Mouse (Mus musculus): ENCODE data around the gene Nup188. TPM values are rescaled to one million over a fixed set of nuclear protein-coding genes. Genes with fewer than 3 reads are reported as not detected.

The Nup188 gene
- polyA plus RNA-seq, 1 experiment from 2014 or later, result 27.9 TPM

DNA sequence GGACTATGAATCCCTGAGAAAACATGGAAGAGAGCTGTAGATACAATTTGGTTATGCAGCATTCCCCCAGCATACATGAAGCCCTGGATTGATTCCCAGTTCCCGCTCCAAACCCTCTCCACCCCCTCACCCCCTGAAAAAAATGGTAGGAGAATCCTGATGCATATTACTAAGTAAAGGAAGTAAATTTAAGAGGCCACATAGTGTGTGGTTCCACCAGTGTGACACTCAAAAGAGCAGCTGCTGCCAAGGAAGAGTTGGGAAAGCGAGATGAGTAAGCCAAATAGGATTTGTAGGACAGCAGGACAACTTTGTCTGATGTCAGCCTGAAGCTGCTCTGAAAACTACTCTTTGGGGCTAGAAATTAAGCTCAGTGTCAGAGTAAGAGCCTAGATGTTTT lies 25.3 kb downstream of the Nup188 start:
- no peak for ATAC-seq
- Histone ChIP-seq H3K27me3 (no peaks in the 10 kb centered on the region), H3K4me1 (replicated peaks) (no peaks in the 10 kb centered on the region), H3K27ac (no peak overlapping the region), H3K9me3 (no peaks in the 10 kb centered on the region), H3K4me3 (replicated peaks) (no peak overlapping the region), H3K9ac (replicated peaks) (no peak overlapping the region), H3K36me3 (peaks cover 96% of the 10 kb centered on the region), H3K4me2 (replicated peaks) (no peak overlapping the region)
- WGBS, result 92% methylated on average over 2 of the region's 2 CpGs

DNA sequence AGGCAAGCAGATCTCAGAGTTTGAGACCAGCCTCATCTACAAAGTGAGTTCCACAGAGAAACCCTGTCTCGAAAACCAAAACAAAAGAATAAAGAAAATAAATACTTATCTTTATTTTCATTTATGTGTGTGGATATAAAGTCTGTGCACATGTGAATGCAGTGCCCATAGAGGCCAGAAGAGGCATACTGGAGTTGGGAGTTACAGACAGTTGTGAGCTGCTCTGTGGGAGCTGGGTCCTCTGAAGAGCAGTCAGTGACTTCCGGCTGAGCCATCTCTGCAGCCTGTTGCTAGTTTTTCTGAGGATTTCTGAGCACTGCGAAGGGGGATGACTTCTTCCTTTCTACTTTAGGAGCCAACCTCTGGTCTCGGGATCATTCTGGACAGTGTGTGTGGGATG lies 29.9 kb downstream of the Nup188 start:
- no peaks in the 10 kb centered on the region for H3K27me3 ChIP-seq
- no peak overlapping the region for H3K4me3 ChIP-seq (replicated peaks)
- no peak overlapping the region for H3K27ac ChIP-seq
- no peak overlapping the region for H3K9ac ChIP-seq (replicated peaks)
- peaks cover 90% of the 10 kb centered on the region for H3K36me3 ChIP-seq
- no peak for ATAC-seq
- H3K9me3 ChIP-seq, result no peaks in the 10 kb centered on the region
- no peak overlapping the region for H3K4me2 ChIP-seq (replicated peaks)
- H3K4me1 ChIP-seq (replicated peaks), result no peaks in the 10 kb centered on the region
- WGBS, result 96% methylated on average over 4 of the region's 4 CpGs

DNA sequence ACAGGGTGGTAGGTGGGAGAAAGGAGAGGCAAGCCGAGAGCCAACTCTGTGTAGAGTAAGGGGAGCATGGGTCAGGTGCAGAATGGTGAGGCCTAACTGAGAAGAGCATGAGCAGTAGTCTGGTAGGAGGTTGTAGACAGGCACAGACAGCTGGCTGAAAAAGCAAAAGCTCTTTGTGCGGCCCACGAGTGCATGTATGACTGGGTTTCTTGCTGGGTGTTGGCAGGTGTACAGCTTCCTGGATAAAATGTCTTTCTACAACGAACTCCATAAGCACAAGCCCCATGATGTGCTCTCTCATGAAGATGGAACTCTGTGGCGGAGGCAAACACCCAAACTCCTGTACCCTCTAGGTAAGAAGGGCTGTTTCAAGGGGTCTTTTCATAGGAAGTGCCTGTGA lies 30.8 kb downstream of the Nup188 start:
- WGBS, result 97% methylated on average over 5 of the region's 5 CpGs
- H3K4me2 ChIP-seq (replicated peaks), result no peak overlapping the region
- no peak overlapping the region for H3K4me3 ChIP-seq (replicated peaks)
- no peaks in the 10 kb centered on the region for H3K27me3 ChIP-seq
- ATAC-seq, result no peak
- no peak overlapping the region for H3K27ac ChIP-seq
- H3K9ac ChIP-seq (replicated peaks), result no peak overlapping the region
- H3K9me3 ChIP-seq, result no peaks in the 10 kb centered on the region
- peaks cover 92% of the 10 kb centered on the region for H3K36me3 ChIP-seq
- no peaks in the 10 kb centered on the region for H3K4me1 ChIP-seq (replicated peaks)

DNA sequence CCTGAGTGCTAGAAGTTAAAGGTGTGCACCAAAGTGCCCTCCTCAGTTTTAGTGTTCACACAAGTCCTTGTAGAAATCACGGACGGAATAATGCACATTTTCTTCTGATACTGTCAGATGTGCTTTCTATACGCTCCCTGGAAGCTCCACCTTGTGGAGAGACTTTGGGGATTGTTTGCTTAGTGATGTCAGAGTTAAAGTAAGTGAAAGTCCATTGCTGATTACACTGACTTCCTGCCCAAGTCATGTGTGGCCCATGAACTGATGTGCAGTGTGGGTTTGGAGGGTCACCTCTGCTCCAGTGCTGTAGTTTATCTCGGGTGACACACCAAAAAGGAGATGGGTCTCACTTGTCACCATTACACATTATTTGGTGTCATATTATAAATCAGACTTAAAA lies 33.1 kb downstream of the Nup188 start:
- Histone ChIP-seq H3K4me3 (replicated peaks) (no peak overlapping the region), H3K9me3 (no peaks in the 10 kb centered on the region), H3K4me2 (replicated peaks) (no peak overlapping the region), H3K4me1 (replicated peaks) (no peaks in the 10 kb centered on the region), H3K36me3 (peaks cover 93% of the 10 kb centered on the region), H3K27me3 (no peaks in the 10 kb centered on the region), H3K9ac (replicated peaks) (no peak overlapping the region), H3K27ac (no peak overlapping the region)
- WGBS, result 96% methylated on average over 4 of the region's 4 CpGs
- no peak for ATAC-seq

DNA sequence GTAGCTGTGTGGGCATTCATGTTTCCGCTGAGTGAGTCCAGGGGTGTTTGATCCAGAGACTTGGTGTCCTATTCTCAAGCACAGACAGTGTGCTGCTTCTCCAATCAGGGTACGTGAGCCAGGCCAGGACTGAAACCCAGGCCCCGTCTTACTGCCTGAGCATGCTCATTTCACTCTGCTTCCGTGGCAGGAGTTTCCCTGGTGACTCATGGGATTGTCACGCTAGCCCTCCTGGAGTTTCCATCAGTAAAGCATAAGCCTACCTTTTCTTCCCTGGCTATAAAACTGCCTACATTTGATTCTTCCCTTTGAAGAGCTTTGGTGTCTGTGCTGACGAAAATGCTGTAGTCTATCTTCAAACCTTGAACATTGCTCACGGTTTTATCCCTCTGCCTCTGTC lies 36.9 kb downstream of the Nup188 start:
- Histone ChIP-seq H3K27ac (no peak overlapping the region), H3K9ac (replicated peaks) (no peak overlapping the region), H3K27me3 (no peaks in the 10 kb centered on the region), H3K9me3 (no peaks in the 10 kb centered on the region), H3K4me2 (replicated peaks) (no peak overlapping the region), H3K4me1 (replicated peaks) (no peaks in the 10 kb centered on the region), H3K4me3 (replicated peaks) (no peak overlapping the region), H3K36me3 (peaks cover 92% of the 10 kb centered on the region)
- no peak for ATAC-seq
- WGBS, result 90% methylated on average over 7 of the region's 7 CpGs

DNA sequence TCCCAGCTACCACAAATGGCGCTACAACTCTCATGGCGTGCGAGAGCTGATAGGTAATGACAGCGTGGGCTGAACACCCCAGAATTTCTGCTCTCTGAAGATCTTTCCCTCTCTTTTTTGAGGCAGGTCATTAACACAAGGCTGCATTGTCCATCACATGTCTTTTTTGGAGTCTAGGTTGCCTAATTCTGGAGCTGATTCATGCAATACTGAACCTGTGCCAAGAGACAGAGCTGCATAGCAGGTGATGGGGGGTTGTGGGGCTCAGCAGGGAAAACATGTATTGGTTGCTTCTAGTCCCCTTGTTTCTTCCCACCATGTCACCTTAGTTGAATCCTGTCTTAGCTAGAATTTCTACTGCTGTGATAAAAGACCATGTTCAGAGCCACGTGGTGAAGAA lies 39.1 kb downstream of the Nup188 start:
- H3K9me3 ChIP-seq, result no peaks in the 10 kb centered on the region
- H3K27me3 ChIP-seq, result no peaks in the 10 kb centered on the region
- no peak overlapping the region for H3K4me2 ChIP-seq (replicated peaks)
- H3K4me1 ChIP-seq (replicated peaks), result no peaks in the 10 kb centered on the region
- H3K27ac ChIP-seq, result no peak overlapping the region
- H3K36me3 ChIP-seq, result peaks cover 97% of the 10 kb centered on the region
- 94% methylated on average over 5 of the region's 5 CpGs for WGBS
- no peak overlapping the region for H3K9ac ChIP-seq (replicated peaks)
- no peak for ATAC-seq
- no peak overlapping the region for H3K4me3 ChIP-seq (replicated peaks)

DNA sequence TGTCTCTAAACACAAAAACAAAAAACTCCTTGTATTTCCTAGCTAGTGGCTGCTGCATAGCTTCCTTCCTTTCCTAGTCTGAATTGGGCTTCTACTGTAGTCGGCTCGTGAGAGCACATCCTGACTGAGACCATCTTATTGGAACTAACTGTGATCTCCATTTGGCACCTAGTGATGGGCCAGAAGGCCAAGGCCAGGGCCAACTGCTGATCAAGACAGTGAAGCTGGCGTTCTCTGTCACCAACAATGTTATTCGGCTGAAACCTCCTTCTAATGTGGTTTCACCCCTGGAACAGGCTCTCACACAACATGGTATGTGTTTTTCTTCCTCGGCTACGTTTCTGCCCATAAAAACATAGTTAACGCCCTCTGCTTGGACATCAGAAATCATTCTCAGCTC lies 41.1 kb downstream of the Nup188 start:
- no peak overlapping the region for H3K4me2 ChIP-seq (replicated peaks)
- ATAC-seq, result no peak
- H3K9me3 ChIP-seq, result no peaks in the 10 kb centered on the region
- H3K9ac ChIP-seq (replicated peaks), result no peak overlapping the region
- no peak overlapping the region for H3K4me3 ChIP-seq (replicated peaks)
- H3K27ac ChIP-seq, result no peak overlapping the region
- H3K27me3 ChIP-seq, result no peaks in the 10 kb centered on the region
- WGBS, result 96% methylated on average over 7 of the region's 7 CpGs
- H3K36me3 ChIP-seq, result peaks cover 97% of the 10 kb centered on the region
- no peaks in the 10 kb centered on the region for H3K4me1 ChIP-seq (replicated peaks)

DNA sequence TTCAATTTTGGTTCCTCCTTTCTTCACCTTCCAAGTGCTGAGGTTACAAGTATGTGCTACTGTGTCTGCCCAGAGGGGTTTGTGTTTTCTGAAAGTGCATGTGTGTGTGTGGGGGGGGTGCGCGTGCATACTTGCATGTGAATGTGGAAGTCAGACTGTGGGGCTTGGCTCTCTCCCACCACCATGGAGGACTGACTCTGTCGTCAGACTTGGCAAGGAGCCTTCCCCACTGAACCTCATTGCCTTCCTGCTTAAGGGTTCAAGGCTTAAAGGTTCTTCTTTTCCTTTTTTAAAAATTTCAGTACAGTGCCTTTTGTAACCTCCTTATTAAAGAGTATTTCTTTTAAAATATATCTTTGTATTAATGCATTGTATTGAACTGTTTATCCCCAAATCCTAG lies 42.6 kb downstream of the Nup188 start:
- Histone ChIP-seq H3K9me3 (no peaks in the 10 kb centered on the region), H3K4me2 (replicated peaks) (no peak overlapping the region), H3K27me3 (no peaks in the 10 kb centered on the region), H3K9ac (replicated peaks) (no peak overlapping the region), H3K4me1 (replicated peaks) (no peaks in the 10 kb centered on the region), H3K36me3 (peaks cover 97% of the 10 kb centered on the region), H3K4me3 (replicated peaks) (no peak overlapping the region), H3K27ac (no peak overlapping the region)
- WGBS, result 96% methylated on average over 3 of the region's 3 CpGs
- ATAC-seq, result no peak

DNA sequence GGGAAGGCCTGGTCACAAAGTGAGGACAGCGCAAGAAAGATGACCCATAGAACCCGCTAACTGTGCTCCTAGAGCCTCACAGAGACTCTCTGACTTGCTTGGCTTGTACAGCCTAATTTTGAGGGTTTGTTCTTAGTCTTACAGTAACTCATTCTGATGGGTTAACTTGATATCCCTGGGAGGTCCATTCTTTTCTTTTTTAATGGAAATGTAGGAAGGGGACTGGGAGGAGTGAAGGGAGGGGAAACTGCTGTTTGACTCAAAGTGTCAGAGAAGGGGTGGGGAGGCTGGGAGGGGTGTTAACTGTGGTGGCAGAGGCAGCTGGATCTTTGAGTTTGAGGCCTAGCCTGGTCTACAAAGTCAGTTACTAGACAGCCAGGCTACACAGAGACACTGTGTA lies 49.1 kb downstream of the Nup188 start:
- Histone ChIP-seq H3K4me1 (replicated peaks) (no peaks in the 10 kb centered on the region), H3K4me3 (replicated peaks) (no peak overlapping the region), H3K36me3 (peaks cover 97% of the 10 kb centered on the region), H3K27ac (no peak overlapping the region), H3K9ac (replicated peaks) (no peak overlapping the region), H3K4me2 (replicated peaks) (no peak overlapping the region), H3K27me3 (no peaks in the 10 kb centered on the region), H3K9me3 (no peaks in the 10 kb centered on the region)
- ATAC-seq, result no peak
- 95% methylated on average over 2 of the region's 2 CpGs for WGBS

DNA sequence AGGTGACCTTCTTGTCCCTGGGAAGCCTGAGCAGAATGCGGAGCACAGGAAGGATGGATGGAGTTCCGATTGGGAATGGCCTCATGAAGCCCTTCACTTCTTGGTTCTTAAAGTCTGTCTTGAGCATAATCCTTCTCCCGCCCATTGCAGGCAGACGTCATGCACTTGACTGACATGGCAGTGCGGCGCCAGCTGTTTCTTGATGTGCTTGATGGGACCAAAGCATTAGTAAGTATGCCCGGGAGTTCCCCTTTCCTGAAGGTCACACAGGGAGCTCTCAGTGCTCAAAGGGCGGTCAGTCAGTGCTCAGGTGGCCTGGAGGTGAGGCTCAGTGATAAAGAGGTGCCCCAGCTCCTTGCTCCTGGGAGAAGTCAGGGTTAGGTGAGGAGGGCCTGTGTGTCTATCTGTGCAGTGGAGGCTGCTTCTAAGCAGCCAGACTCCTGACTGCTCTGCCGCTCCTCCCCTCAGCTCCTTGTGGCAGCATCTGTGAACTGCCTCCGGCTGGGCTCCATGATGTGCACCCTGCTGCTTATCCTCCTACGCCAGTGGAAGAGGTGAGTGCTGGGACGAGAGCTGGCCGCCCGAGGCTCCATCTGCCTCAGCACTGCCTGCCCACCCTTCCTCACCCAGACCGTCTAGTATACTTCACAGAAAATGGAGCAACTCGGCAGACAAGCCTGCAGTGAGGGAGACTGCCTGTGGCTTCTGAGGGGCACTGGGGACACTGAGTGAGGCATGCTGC lies 50.1 kb downstream of the Nup188 start:
- no peak for ATAC-seq
- 83% methylated on average over 16 of the region's 16 CpGs for WGBS
- H3K27me3 ChIP-seq, result no peaks in the 10 kb centered on the region

DNA sequence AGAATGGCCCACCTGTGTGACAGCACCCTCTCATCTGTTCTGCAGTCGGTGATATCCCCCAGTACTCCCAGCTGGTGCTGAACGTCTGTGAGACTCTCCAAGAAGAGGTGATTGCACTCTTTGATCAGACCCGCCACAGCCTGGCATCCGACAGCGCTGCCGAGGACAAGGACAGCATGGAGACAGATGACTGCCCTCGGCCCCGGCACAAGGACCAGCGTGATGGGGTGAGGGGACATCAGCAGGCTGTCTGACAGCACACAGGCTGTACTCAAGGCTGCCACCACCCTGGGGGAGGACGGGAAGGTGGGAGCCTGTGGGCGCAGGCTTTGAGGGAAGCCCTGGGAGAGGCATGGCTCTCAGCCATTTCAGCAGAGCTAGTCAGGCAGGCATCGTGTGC lies 51.0 kb downstream of the Nup188 start:
- Histone ChIP-seq H3K9ac (replicated peaks) (no peak overlapping the region), H3K36me3 (peaks cover 97% of the 10 kb centered on the region), H3K4me1 (replicated peaks) (no peaks in the 10 kb centered on the region), H3K9me3 (no peaks in the 10 kb centered on the region), H3K4me3 (replicated peaks) (no peak overlapping the region), H3K27ac (no peak overlapping the region), H3K27me3 (no peaks in the 10 kb centered on the region), H3K4me2 (replicated peaks) (no peak overlapping the region)
- WGBS, result 89% methylated on average over 12 of the region's 12 CpGs
- no peak for ATAC-seq

More for the DNA sequence above, 50.1 kb downstream of the Nup188 start:
- H3K36me3 ChIP-seq, result peaks cover 97% of the 10 kb centered on the region
- H3K4me3 ChIP-seq (replicated peaks), result no peak overlapping the region
- H3K4me1 ChIP-seq (replicated peaks), result no peaks in the 10 kb centered on the region
- H3K9me3 ChIP-seq, result no peaks in the 10 kb centered on the region
- no peak overlapping the region for H3K27ac ChIP-seq
- no peak overlapping the region for H3K9ac ChIP-seq (replicated peaks)
- no peak overlapping the region for H3K4me2 ChIP-seq (replicated peaks)

DNA sequence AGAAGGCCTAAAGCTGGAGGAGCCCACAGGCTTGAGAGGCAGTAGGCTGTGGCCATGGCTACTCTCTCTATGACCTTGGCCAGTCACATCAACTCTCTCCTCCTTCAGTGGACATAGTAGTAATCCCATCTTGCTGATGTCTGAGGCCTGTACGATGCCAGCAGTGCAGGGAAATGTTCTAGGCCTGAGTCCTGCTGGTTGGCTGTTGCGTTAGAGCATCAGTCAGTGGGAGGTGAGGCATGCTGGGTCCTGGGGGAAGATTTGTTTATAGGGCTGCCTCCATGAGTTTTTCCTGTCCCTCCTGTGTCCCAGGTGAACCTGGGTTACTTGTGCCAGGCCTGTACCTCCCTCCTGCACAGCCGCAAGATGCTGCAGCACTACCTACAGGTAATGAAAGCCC lies 55.9 kb downstream of the Nup188 start:
- no peak overlapping the region for H3K4me3 ChIP-seq (replicated peaks)
- no peaks in the 10 kb centered on the region for H3K4me1 ChIP-seq (replicated peaks)
- ATAC-seq, result no peak
- WGBS, result 96% methylated on average over 3 of the region's 3 CpGs
- no peaks in the 10 kb centered on the region for H3K9me3 ChIP-seq
- H3K27me3 ChIP-seq, result no peaks in the 10 kb centered on the region
- no peak overlapping the region for H3K4me2 ChIP-seq (replicated peaks)
- H3K9ac ChIP-seq (replicated peaks), result no peak overlapping the region
- no peak overlapping the region for H3K27ac ChIP-seq
- H3K36me3 ChIP-seq, result peaks cover 97% of the 10 kb centered on the region

DNA sequence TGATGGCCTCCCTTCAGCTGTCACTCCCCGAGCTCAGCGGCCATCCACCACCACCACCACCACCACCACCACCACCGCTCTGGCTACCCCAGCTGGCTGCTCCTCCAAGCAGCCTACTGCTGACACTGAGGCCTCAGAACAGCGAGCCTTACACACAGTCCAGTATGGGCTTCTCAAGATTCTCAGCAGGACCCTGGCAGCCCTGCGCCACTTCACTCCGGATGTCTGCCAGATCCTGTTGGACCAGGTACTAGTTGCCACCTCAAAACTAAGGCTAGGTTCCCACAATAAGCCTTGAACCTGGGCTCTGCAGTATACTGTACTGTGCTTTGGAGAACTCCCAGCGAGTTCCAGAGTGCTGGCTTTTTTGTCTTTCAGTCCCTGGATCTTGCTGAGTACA lies 56.3 kb downstream of the Nup188 start:
- Histone ChIP-seq H3K27me3 (no peaks in the 10 kb centered on the region), H3K9ac (replicated peaks) (no peak overlapping the region), H3K4me1 (replicated peaks) (no peaks in the 10 kb centered on the region), H3K27ac (no peak overlapping the region), H3K36me3 (peaks cover 97% of the 10 kb centered on the region), H3K4me3 (replicated peaks) (no peak overlapping the region), H3K9me3 (no peaks in the 10 kb centered on the region), H3K4me2 (replicated peaks) (no peak overlapping the region)
- ATAC-seq, result no peak
- 95% methylated on average over 7 of the region's 7 CpGs for WGBS
